Mouse (Mus musculus) right cerebral cortex, adult 2 months (tissue): ENCODE measurements at regions not wholly inside any gene's neighbourhood (a gene's known extent, or its start where the extent isn't known, plus 50 kb on each side); places are given as distances from the start of the nearest gene placed in this dataset.

Experiments
- DNase-seq, 2 experiments: peaks; one replicate each; pipeline ENCODE4 v3.0.0; 2021 to 2022; ENCODE audit warnings: low spot score in 2 of 2

DNA sequence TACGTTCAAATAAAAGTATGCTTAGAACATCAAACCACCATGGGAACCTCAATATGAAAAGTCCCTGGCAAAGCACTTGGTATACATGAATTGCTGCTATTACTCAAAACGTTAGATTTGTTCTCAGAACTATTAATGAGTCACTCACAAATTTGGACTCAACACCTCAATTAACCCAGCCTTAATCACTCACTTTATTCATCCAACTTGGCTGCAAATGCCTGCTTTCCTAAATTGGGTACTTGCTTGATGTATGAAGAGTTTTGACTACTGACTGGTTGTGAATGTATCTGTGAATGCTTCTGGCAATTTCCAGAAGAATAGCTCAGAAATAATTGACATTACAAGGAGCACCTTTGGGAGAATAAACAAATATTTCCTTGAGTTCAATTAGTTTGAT is 308.6 kb downstream of the Arl4a start:
- no peak for DNase-seq

DNA sequence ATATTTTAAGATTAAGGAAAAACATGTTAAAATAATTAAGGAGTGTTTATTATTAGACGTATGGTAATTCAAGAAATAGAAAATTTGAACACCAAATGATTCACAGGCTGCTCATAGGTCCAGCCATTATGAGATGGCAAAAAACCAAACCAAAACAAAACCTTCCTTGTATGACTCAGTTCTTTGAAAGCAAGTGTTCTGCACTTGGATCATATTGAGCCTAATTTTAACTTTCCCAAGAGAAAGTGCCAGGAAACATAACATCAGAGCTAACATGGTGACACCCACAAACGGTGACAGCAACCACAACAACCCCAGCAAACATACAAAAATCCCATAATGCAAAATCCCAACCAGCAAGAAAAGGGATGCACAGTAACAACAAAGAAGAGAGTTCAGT is 313.7 kb downstream of the Arl4a start:
- DNase-seq, result no peak

DNA sequence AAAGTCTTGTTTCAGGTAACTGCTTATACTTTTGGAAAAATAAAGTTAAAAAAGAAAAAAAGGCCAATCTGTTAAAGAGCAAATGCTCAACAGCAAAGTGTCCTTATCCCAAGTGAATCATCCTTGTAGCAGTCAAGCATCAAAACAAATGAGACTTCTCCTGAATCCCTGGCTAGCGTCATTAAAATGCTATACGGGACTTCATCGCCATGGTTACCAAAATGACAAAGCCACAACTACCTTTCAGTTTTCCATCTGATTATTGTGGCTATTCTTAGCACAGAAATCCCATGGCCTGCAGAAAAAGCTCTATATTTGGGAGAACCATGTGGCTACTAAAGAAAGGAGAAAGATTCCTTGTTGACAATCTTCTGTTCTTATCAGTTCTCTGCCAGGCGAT is 322.7 kb downstream of the Arl4a start:
- DNase-seq, result no peak

DNA sequence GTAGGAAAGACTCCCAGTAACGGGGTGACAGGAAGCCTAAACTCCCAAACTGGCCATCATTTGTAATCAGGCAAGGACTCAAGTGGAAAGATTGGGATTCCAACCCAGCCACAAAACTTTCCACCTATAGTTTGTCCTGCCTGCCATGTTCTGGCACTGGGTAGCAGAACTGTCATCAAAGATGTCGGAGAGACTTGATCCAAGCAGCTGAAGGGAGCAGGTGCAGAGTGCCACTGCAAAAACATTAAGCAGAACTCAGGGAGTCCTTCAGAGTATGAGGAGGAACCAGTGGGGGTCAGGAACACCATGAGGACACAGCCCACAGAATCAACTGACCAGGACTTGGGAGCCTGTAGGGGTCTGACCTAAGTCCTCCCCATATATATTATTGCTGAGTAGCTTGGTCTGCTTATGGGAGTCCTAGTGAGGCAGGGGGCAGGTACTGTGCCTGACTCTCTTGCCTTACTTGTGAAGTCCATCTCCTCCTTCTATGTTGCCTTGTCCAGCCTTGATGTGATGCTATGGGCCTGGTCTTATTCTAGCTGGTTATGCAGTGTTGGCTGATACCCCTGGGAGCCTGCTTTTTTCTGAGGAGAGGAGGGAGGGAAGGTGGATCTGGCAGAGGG is 323.5 kb downstream of the Arl4a start:
- no peak for DNase-seq

DNA sequence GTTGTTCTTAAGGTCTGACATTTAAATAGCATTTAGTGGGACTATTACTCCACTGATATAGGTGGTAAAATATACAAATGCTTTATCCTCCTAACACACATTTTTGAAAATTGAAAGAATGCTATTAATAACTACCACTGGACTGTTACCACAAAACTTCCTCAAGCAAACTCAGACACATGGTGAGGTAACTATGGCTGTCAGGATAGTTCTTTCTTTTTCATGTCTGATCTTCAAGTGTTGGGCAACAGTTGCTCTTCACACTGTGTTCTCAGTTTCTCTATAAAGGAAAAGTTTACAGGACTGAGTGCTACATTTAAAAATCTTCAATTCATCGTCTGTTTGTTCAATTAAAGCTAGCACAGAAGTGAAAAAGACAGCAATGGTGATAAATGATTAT is 326.0 kb downstream of the Arl4a start:
- no peak for DNase-seq

DNA sequence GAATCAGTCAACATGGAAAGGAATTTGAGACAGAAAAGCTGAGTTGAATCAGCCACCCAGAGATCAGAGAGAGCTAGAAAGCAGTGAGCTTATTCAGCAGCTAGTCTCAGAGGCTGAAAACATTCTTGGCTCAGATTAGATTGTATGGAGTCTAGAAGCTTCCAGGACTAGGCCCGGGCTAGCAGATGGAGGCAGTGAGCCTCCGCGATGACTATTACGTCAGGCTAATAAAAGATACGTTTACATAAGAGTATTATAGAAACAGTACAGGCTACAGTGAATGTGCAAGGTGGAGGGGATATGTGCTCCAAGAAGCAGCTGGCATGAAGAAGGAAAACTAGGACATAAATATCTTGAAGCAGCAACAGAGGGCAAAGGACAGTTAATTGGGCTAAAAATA is 328.0 kb downstream of the Arl4a start:
- peak; percentile 19 to 32 for DNase-seq

DNA sequence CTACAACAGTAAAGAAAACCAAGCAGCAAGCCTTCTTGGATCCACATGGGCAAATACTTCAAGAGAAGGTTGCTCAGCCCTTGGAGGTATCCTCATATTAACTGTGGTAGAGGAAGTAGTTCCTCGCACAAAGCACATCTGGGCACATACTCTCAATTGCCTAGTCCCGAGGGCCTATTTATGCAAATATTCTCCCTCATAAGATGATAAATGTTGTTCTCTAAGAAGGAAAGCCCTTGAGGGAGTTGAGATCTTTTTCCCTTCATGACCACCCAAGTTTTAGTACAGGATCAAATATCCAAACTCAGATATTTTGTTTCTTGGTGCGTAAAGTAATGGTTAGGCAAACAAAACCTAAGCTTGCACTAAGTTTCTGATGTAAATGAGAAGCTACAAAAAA is 340.6 kb downstream of the Arl4a start:
- no peak for DNase-seq

DNA sequence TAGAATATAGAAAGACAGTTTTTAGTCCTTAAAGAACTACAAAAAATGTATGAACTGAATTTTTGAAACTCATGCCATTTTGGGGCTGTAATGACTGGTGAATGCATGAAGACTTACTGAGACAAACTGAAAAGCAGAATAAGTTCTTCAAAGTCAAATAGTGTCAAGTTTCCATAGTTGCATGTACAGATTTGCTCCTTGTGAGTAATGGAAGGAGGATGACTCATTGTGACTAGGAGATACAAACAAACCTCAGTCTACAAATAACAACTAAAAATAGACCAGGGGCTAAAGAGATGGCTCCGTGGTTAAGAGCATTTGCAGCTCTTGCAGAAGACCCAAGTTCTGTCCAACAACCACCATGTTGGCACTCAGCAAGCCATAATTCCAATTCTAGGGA is 342.5 kb downstream of the Arl4a start:
- no peak for DNase-seq

DNA sequence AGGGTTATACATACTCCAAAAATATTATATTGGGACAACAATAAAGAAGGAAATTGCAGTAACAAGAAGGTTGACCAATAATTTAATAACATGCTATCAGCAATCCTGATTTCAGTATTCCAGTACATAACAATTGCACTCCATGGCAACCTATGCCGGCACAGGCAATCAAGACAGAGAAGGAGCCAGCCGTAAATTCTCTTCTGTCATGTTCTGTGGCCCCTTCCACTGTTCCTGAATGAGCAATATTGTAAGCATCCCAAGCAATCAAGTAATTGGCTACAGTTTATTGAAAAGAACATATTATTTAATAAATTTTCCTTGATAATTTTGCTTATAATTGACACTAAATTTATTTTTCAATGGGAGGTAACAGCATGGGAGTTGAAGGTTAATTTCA is 345.8 kb downstream of the Arl4a start:
- DNase-seq, result no peak

DNA sequence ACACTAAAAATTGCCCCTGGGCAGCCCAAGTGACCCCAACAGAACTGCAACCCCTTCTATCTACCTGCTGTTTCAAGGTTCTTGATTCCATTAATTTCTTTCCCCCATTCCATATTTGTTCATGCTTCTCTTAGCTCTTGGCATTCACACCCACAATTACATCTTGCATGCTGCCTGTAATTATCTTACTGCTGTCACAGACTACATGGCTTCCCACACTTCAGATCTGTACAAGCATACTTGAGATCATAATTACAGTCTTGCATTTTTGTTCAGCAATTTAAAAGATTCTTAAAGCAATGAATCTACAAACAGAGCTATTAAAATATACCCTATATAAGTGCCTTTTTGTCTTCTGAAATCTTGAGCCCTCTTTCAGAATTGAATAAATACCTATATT is 352.4 kb downstream of the Arl4a start:
- DNase-seq, result no peak

DNA sequence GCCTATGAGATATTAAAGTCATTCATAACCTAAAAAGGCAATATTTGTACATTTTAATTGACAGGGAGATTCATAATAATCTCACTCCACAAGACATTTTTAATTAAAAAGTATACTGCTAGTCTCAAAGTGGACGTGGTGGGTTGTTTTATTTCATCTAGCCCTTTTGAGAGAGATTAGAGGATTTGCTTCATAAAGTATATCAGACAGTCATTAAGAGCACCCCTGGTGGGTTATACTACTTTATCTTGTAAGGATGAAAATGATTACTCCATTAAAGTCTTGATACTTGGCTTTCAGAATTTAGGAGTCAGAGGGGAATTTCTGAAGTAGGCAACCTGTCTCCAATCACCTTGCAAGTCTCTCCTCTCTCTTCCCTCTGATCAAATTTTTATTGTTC is 355.7 kb downstream of the Arl4a start:
- no peak for DNase-seq

DNA sequence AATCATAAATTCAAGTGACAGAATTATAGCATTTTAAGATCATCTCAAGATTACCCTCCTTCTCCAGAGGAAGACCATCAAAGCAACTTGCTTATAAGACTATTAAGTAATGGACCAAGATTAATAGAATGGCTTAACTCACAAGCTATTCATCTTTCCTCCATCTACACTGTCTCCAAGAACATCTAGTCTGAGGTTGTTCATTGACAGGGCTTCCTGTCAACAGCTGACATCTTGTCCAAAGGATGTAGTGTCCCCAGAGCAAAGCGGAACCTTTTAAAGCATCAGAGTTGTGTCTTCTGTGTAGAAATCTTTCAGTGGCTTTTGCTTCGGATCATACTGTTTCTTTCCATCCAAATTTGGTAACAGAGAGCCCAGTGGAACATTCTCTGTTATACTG is 362.2 kb downstream of the Arl4a start:
- DNase-seq, result no peak

DNA sequence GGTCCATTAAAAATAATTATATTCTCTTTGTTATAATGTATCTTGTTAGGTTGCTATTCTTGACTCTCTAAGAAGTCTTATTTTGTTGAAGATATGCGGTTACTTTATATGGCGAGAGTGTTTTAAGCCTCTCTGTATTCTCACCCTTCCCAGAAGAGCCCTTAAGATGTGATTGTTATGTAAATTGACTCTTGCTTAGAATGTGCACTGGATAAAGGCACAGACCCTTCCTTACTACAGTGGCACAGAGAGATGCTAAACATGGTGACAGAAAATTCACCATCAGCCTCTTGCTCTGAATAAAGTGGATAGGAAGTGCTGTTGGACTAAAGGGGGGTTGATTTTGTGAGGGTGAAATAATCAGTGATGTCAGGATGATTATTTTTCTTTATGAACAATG is 370.1 kb downstream of the Arl4a start:
- no peak for DNase-seq

DNA sequence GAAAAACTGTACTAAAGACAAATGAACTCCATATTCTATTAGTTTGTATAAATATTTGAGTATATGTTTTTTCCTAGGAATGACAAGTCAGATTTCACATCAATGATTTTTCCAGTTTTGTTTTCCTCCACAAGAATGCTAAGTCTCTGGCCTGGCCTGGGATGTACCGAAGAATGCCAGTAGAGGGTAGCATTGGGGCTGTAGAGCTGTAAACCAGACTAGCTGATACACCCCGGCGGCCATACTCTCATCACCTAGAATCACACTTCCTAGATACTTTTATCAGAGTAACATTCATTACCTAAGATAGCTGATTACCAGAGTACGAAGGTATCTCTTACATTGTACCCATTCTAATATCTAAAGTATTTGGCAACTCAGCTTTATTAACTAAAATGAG is 372.4 kb downstream of the Arl4a start:
- DNase-seq, result peak; percentile 71 to 74

DNA sequence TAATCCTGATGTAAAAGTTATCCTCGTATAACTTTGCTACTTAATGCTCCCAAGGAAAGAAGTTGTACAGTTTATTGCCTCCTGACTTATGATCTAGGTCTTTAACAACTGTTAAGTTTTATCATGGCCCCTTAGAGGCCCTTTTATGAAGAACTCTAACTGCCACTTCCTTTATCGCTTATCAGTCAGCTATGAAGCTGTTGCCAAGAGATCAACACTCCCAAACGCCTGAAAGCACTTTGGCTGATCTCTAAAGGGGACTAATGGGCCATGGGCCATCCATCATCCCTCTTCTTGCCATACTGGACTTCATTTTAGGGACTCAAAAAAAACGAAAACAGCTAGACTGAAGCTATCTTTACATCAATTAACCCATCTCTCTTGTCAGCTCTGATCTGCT is 377.4 kb downstream of the Arl4a start:
- DNase-seq, result no peak

DNA sequence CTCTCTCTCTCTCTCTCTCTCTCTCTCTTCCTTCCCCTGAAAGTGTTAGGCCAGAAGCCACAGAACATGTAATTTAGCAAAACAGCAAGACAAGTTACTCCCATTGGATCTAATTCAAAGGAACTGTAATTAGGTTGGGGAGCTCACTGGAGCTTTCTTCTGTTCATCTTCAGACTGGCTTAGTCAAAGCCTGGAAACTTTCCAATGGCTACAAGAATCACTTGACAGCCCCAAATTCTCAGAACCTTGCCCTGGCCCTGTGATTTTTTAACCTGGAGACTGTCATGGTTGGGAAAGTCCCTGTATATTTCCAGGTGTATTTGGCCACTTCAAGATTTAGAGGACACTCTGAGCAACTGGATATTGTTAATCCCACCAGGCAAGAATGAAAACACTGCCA is 381.2 kb downstream of the Arl4a start:
- no peak for DNase-seq

DNA sequence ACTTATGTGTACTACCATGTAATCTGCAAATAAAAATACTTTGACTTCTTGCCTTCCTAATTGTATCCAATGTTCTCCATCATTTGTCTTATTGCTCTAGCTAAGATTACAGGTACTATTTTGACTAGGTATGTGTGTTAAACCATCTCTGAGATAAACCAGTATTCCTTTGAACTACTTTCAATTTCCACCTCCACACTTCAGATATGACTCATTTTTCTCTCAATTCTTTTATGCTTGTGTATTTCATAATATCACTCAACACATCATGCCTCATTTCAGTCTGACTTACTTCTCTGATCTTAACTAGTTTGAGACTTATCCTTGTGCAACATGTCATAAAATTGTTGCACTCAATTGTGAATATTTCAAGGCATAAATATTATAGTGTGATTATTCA is 388.9 kb downstream of the Arl4a start:
- no peak for DNase-seq

DNA sequence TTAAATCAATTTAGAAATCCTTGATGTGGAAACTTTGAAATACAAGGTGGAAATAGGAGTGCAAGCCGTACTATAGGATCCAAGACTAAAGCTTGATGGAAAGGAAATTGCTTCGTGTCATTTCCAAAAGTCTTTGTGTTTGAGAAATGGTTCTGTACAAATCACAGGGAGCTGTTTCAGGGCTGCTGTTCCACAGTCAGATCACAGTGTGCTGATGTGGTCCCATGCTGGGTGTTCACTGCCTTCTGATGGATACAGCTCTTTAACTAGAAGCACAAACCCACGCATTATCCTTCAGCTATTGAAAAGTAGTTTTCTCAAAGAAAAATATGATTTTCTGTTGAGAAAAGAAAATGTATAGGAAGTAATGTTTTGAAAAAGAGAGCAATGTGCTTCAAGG is 391.3 kb downstream of the Arl4a start:
- DNase-seq, result no peak

DNA sequence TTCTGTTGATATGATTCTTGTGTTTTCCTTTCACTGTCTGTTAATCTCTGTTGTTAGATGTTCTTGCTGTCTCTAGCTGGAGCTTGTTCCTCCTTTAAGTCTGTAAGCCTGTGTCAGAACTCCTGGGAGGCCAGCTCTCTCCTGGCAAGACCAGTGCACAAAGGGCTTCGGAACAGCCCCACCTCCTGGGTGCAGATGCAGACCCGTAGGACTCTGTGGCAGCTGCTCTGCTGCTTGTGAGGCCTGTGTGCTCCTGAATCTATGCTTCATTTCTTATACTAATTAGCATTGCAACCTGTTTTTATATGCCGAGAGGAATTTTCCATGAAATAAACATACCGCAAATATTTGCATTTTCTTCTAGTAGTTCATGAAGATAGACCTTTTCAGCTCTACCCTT is 392.2 kb downstream of the Arl4a start:
- DNase-seq, result no peak

DNA sequence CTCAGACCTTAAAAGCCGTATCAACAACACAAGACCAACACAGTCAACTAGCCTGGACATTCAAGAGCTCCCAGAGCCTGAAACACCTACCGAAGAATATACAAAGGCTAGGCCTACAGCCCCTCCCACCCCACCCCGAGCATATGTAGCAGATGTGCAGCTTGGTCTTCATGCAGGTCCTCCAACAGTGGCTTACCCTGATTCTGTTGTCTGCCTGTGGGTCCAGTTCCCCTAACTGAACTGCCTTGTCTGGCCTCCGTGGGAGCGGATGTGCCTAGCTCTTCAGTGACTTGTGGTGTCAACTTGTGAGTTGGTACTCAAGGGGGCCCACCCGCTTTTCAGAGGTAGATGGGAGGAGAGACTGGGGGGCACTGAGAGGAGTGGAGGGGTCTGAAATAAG is 398.6 kb downstream of the Arl4a start:
- DNase-seq, result no peak

DNA sequence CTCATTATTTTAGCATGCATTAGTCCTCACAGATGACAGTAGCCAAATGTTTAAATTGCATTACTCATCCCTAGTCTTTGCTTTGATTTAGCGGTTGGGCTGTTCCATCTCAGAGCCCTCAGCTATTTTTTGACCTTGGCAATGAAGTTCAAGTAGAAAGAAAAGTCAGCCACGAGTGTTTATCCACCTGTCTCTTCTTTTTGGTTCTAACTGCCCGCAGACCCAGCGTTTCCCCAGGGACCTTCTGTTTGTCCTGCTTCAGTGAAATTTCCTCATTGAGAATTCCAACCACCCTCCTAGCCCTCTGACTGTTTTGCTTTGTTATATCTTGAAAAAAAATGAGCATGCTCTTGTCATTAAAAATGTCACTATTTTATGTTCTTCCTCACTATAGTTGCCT is 403.5 kb downstream of the Arl4a start:
- no peak for DNase-seq

DNA sequence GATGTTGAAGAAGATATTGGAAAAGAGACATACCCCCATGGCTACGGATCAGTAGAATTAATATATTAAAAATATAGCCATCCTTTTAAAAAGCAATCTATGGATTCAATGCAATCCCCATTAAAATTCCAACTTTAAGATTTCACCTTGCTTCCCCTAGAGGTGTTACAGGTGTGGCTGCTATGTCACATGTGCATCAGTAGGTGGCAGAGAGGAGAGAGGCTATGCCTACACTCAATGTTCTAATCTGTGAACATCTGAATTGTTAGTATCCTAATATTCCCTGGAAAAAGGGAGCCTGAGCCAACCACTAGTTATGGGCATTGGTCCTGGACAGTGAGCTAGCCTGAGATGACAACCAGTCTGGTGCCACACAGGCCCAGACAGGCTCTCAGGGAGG is 416.6 kb downstream of the Arl4a start:
- no peak for DNase-seq

DNA sequence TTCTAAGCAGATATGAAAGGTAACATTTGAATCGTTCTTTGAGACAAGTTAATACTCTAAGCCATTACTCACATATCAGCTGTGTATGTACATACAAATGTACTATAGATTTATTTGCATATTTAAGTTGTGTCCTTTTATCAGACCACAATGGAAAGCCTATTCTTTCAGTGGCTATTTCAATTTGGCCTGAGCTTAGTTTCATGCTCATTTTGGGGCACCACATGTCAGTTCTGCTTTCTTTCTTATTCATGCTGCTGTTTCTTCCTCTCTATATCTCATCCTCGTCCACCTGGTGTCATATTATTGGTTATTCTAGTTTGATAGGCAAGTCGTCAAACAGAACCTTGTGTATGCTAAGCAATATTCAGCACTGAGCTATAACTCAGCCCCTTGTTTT is 432.5 kb downstream of the Arl4a start:
- no peak for DNase-seq

DNA sequence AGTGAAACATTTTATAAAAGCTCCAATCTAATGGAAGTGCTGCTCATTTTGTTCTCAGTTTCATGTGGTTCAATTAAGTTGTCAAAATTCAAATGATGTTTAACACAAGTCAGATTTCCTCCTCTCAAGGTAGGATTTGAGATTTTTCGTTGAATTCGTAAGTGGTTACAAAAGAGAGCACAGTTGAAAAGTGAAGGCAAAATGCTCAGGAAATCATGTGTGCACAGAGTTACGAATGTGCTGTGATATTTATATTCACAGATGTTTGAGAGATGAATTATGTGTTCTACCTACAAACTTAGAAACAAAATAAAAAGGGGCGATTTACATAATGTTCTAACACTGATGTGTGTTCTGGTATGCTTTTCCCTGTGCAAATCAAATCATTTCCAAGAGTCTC is 433.1 kb downstream of the Arl4a start:
- DNase-seq, result no peak

DNA sequence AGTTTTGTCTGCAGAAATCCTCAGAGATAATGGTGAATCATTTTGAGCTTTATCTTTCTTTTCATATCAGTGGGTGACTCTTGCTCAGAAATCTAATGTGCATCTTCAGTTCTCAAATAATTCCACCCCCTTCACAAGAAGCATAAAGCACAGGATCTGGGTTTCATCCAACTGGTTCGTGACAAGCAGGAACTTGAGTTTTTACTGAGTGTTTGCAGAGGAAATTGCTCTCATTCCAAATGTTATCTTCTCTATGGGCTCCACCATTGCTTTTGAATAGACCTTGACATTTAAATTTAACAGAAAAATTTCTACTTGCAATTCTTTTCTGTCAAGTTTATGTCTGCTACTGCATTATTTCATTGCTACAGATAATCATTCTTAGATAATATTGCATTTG is 443.1 kb downstream of the Arl4a start:
- DNase-seq, result no peak
